Mouse (Mus musculus) CH12.LX (cell line): ENCODE results near the gene Trim15. TPM values are rescaled to one million over a fixed set of nuclear protein-coding genes. Genes with fewer than 3 reads are reported as not detected.

Experiments
- DNase-seq: peaks from one replicate; pipeline ENCODE4 v3.0.0-alpha.2; 2013; ENCODE audit errors: extremely low read depth
- H3K27ac ChIP-seq: 2 replicates; pipeline ENCODE4 v1.5.1; 2012; ENCODE audit warnings: low read depth, mild to moderate bottlenecking, control low read depth, moderate library complexity; ENCODE audit not compliant: insufficient read depth
- H3K27me3 ChIP-seq: replicated peaks from 2 replicates; pipeline ENCODE3; 2012; ENCODE audit warnings: inconsistent platforms
- H3K36me3 ChIP-seq, 2 experiments: replicated peaks in 1 of 2; 2 replicates each; pipeline versions ENCODE3 to v1.6.1; 2012; ENCODE audit warnings: inconsistent platforms in 1 of 2, low read length in 1 of 2, mild to moderate bottlenecking in 1 of 2, mixed read lengths in 1 of 2, moderate library complexity in 1 of 2; ENCODE audit not compliant: control insufficient read depth in 1 of 2, insufficient read depth in 1 of 2
- H3K4me1 ChIP-seq, 2 experiments: 2 replicates each; pipeline ENCODE4 v1.6.1; 2012; ENCODE audit warnings: inconsistent platforms in 1 of 2, moderate library complexity in 1 of 2; ENCODE audit not compliant: insufficient read depth in 2 of 2, control insufficient read depth in 1 of 2
- H3K4me2 ChIP-seq: 2 replicates; pipeline ENCODE4 v1.6.1; 2012; ENCODE audit warnings: low read depth, mild to moderate bottlenecking, control low read depth; ENCODE audit not compliant: poor library complexity, insufficient read depth, severe bottlenecking
- H3K4me3 ChIP-seq, 3 experiments: fragments of 150-350 bp in 1 of 3; sonication (generic) in 1 of 3; replicated peaks in 1 of 3; 2 replicates each; pipeline versions ENCODE3 to v1.5.1; 2011 to 2012; ENCODE audit warnings: low read depth in 2 of 3, low read length in 2 of 3, mild to moderate bottlenecking in 2 of 3, moderate library complexity in 2 of 3, control low read depth in 1 of 3, improper control_type of control experiment in 1 of 3, inconsistent platforms in 1 of 3, mixed read lengths in 1 of 3; ENCODE audit not compliant: poor library complexity in 1 of 3
- H3K79me2 ChIP-seq: replicated peaks from 2 replicates; pipeline ENCODE4 v1.6.1; 2012; ENCODE audit warnings: mild to moderate bottlenecking, moderate library complexity; ENCODE audit not compliant: control insufficient read depth, poor library complexity, insufficient read depth, severe bottlenecking; ENCODE audit errors: extremely low read depth
- H3K9ac ChIP-seq: 2 replicates; pipeline ENCODE4 v1.6.1; 2012; ENCODE audit warnings: low read depth, mild to moderate bottlenecking, control low read depth, moderate library complexity; ENCODE audit not compliant: insufficient read depth
- H3K9me3 ChIP-seq: replicated peaks from 2 replicates; pipeline ENCODE3; 2012; ENCODE audit warnings: low read length, inconsistent platforms, mixed read lengths
- BHLHE40 ChIP-seq: IDR thresholded peaks from 2 replicates; pipeline ENCODE4 v1.6.1; 2011; ENCODE audit warnings: mild to moderate bottlenecking, low read depth, low read length, improper control_type of control experiment
- CHD2 ChIP-seq: IDR thresholded peaks from 2 replicates; pipeline ENCODE4 v1.6.1; 2011; ENCODE audit warnings: low read length, improper control_type of control experiment
- ELF1 ChIP-seq: IDR thresholded peaks from 2 replicates; pipeline ENCODE4 v1.6.1; 2014; ENCODE audit warnings: low read depth, mild to moderate bottlenecking, inconsistent platforms, low read length, improper control_type of control experiment
- GABPA ChIP-seq: IDR thresholded peaks from 2 replicates; pipeline ENCODE4 v1.6.1; 2012; ENCODE audit warnings: low read depth, low read length, improper control_type of control experiment, inconsistent platforms; ENCODE audit not compliant: insufficient replicate concordance
- IRF4 ChIP-seq: IDR thresholded peaks from 2 replicates; pipeline ENCODE4 v1.6.1; 2014; ENCODE audit warnings: low read depth, mild to moderate bottlenecking, inconsistent platforms, low read length, improper control_type of control experiment
- JUN ChIP-seq: IDR thresholded peaks from 2 replicates; pipeline ENCODE4 v1.6.1; 2011; ENCODE audit warnings: low read depth, mild to moderate bottlenecking, low read length, improper control_type of control experiment, moderate library complexity; ENCODE audit not compliant: insufficient read depth
- KAT2A ChIP-seq: IDR thresholded peaks from 2 replicates; pipeline ENCODE4 v1.6.1; 2012; ENCODE audit warnings: low read length, improper control_type of control experiment, inconsistent platforms; ENCODE audit not compliant: insufficient replicate concordance
- MAZ ChIP-seq: IDR thresholded peaks from 2 replicates; pipeline ENCODE4 v1.6.1; 2012; ENCODE audit warnings: low read depth, mild to moderate bottlenecking, inconsistent platforms, low read length, improper control_type of control experiment, moderate library complexity
- MYC ChIP-seq: IDR thresholded peaks from 2 replicates; pipeline ENCODE4 v1.6.1; 2011; ENCODE audit warnings: low read depth, mild to moderate bottlenecking, improper control_type of control experiment, low read length
- NELFE ChIP-seq: IDR thresholded peaks from 2 replicates; pipeline ENCODE4 v1.6.1; 2011; ENCODE audit warnings: low read depth, low read length, improper control_type of control experiment
- NRF1 ChIP-seq: IDR thresholded peaks from 2 replicates; pipeline ENCODE4 v1.6.1; 2014; ENCODE audit warnings: low read depth, mild to moderate bottlenecking, inconsistent platforms, low read length, improper control_type of control experiment, moderate library complexity
- PAX5 ChIP-seq: IDR thresholded peaks from 2 replicates; pipeline ENCODE4 v1.6.1; 2012; ENCODE audit warnings: low read length, inconsistent platforms, mixed read lengths
- POLR2A ChIP-seq: IDR thresholded peaks from 2 replicates; pipeline ENCODE4 v1.6.1; 2011; ENCODE audit warnings: low read depth, mild to moderate bottlenecking, improper control_type of control experiment, low read length
- POLR2AphosphoS2 ChIP-seq: IDR thresholded peaks from 2 replicates; pipeline ENCODE4 v1.6.1; 2011; ENCODE audit warnings: low read depth, low read length, improper control_type of control experiment
- RAD21 ChIP-seq: IDR thresholded peaks from 2 replicates; pipeline ENCODE4 v1.6.1; 2011; ENCODE audit warnings: low read depth, mild to moderate bottlenecking, low read length, improper control_type of control experiment, moderate library complexity
- SIN3A ChIP-seq: IDR thresholded peaks from 2 replicates; pipeline ENCODE4 v1.6.1; 2012; ENCODE audit warnings: low read length, improper control_type of control experiment, inconsistent platforms
- TCF12 ChIP-seq: IDR thresholded peaks from 2 replicates; pipeline ENCODE4 v1.6.1; 2014; ENCODE audit warnings: low read depth, mild to moderate bottlenecking, inconsistent platforms, low read length, improper control_type of control experiment
- UBTF ChIP-seq: IDR thresholded peaks from 2 replicates; pipeline ENCODE4 v1.6.1; 2012; ENCODE audit warnings: low read depth, mild to moderate bottlenecking, inconsistent platforms, low read length, improper control_type of control experiment, moderate library complexity
- USF1 ChIP-seq: IDR thresholded peaks from 2 replicates; pipeline ENCODE4 v1.6.1; 2014; ENCODE audit warnings: low read depth, mild to moderate bottlenecking, inconsistent platforms, low read length, improper control_type of control experiment
- USF2 ChIP-seq: conservative IDR thresholded peaks from 2 replicates; pipeline ENCODE4 v1.6.1; 2011; ENCODE audit warnings: low read depth, low read length, improper control_type of control experiment
- ZC3H11A ChIP-seq: IDR thresholded peaks from 2 replicates; pipeline ENCODE4 v1.6.1; 2012; ENCODE audit warnings: low read depth, mild to moderate bottlenecking, inconsistent platforms, low read length, improper control_type of control experiment
- dilution Hi-C: fragments of 300-500 bp; cut with MboI; formaldehyde crosslinking; loops from 2 replicates; pipeline ENCODE4 v1.14.3; 2020; ENCODE audit warnings: low sequenced_read_pairs; ENCODE audit not compliant: extremely low pct_unique_long_range_greater_than_20kb, extremely low pct_ligation_motif_present
- in situ Hi-C: fragments of 300-500 bp; cut with MboI; formaldehyde crosslinking; loops from 3 replicates; pipeline ENCODE4 v1.14.3; 2019; ENCODE audit warnings: low sequenced_read_pairs, low pct_ligation_motif_present, low pct_unique_long_range_greater_than_20kb, mixed read lengths
- polyA plus RNA-seq: library from polyadenylated mRNA; unstranded; fragments of >175 nt; gene quantifications from 2 replicates; pipeline ENCODE4 v1.2.1, GENCODE M21; 2012; ENCODE audit warnings: low read depth; ENCODE audit not compliant: insufficient read length
- total RNA-seq, 2 experiments: library from RNA; depleted of rRNA; stranded (reverse); fragments of 300-350 nt in 1 of 2; fragments of >200 nt in 1 of 2; gene quantifications; 2 replicates each; pipeline ENCODE4 v1.2.3; 2012 to 2014

The Trim15 gene
- total and polyA plus RNA-seq, 3 experiments = not detected

DNA sequence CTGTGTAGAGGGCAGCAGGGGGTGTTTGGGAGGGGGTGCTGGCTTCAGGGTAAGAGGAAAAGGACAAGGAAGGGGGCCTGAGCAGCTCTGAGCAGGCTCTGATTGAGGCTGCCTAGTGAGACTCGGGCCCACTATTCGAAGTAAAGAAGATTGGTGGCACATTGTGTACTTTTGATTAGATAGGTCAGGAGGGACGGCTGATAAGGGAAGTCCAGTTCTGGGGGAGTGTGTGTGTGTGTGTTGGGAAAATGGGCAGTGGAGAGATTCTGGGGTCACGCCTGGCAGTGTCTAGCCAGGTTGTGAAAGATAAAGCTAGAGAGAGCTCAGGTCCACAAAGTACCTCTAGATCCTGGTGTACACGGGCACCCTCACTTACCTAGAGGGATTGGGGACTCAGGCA is 15.4 kb downstream of the Trim15 start:
- in situ Hi-C loops = no loop called here
- H3K4me2 ChIP-seq = no peak overlapping the region
- DNase-seq = no peak
- no peak for TF ChIP-seq KAT2A
- TF ChIP-seq ELF1 = no peak
- TF ChIP-seq IRF4 = no peak
- no peak for TF ChIP-seq USF1
- TF ChIP-seq RAD21 = no peak
- TF ChIP-seq BHLHE40 = no peak
- TF ChIP-seq TCF12 = no peak
- TF ChIP-seq ZC3H11A = no peak
- no peak overlapping the region for H3K9ac ChIP-seq
- H3K36me3 ChIP-seq = peaks cover 44 to 83% of the 10 kb centered on the region in 2 experiments
- no peaks in the 10 kb centered on the region for H3K27me3 ChIP-seq
- peaks cover 0 to 9% of the 10 kb centered on the region in 2 experiments; a peak in 1 of 4 replicates for H3K4me1 ChIP-seq
- no peaks in the 10 kb centered on the region; the same call in 1 of the 2 replicates for H3K79me2 ChIP-seq
- no peaks in the 10 kb centered on the region for H3K9me3 ChIP-seq
- H3K27ac ChIP-seq = no peak overlapping the region
- no peak overlapping the region for H3K4me3 ChIP-seq
- dilution Hi-C loops = no loop called here

DNA sequence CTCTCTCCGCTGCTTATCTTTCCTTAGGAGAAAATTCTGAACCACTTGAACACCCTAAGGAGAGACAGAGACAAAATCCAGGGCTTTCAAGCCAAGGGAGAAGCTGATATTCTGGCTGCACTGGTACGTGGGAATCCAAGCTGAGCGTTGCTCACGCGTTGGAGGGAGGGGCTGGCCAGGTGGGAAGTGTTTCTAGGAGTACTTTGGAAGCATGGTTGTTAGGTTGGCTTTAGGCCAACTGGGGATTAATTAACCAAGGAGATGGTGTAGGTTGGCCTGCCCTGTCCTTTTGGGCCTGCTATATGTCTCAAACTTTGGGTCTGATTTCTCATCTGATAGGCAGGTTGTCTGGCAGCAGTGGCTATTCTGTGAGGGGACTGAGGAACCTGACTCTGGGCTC is 15.8 kb downstream of the Trim15 start:
- dilution Hi-C loops = no loop called here
- H3K4me1 ChIP-seq = peaks cover 0 to 9% of the 10 kb centered on the region in 2 experiments; a peak in 1 of 4 replicates
- in situ Hi-C loops = no loop called here
- no peaks in the 10 kb centered on the region for H3K27me3 ChIP-seq
- TF ChIP-seq USF2 (no peak), USF1 (no peak), NRF1 (no peak), NELFE (no peak), MYC (no peak), ELF1 (no peak), JUN (no peak)
- no peak for DNase-seq
- H3K79me2 ChIP-seq = no peaks in the 10 kb centered on the region; the same call in 1 of the 2 replicates
- H3K4me3 ChIP-seq = no peak overlapping the region
- H3K36me3 ChIP-seq = peaks cover 42 to 82% of the 10 kb centered on the region in 2 experiments
- no peak overlapping the region for H3K27ac ChIP-seq
- no peaks in the 10 kb centered on the region for H3K9me3 ChIP-seq
- H3K4me2 ChIP-seq = no peak overlapping the region
- H3K9ac ChIP-seq = no peak overlapping the region

DNA sequence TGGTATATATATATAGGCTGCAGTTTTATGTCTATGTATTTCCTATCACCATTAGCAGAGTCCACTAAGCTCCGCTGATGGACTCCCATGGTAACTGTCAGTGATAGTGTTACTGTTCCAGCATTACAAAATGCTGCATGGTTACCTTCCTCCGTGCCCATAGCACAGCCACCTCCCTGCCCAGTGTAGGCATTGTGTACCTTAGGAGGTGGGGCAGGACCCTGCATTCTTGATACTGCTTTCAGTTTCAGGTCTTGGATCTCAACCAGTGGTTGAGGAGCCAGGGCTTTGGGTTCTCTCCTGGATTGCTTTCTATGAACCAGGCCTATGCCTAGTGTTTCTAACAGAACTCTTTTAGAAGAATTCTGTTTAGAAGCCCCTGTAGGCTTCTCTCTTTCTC is 17.0 kb downstream of the Trim15 start:
- no peak overlapping the region for H3K4me2 ChIP-seq
- DNase-seq = no peak
- no peaks in the 10 kb centered on the region; the same call in 1 of the 2 replicates for H3K79me2 ChIP-seq
- no peak overlapping the region for H3K27ac ChIP-seq
- peaks cover 38 to 82% of the 10 kb centered on the region in 2 experiments for H3K36me3 ChIP-seq
- TF ChIP-seq MAZ = no peak
- no peak for TF ChIP-seq TCF12
- TF ChIP-seq UBTF = no peak
- no peak for TF ChIP-seq GABPA
- no peak for TF ChIP-seq USF1
- TF ChIP-seq ELF1 = no peak
- TF ChIP-seq PAX5 = no peak
- no peak for TF ChIP-seq SIN3A
- no peak for TF ChIP-seq NELFE
- no peak for TF ChIP-seq POLR2A
- no peak for TF ChIP-seq POLR2AphosphoS2
- TF ChIP-seq CHD2 = no peak
- in situ Hi-C loops (no loop called here), dilution Hi-C loops (no loop called here)
- no peak overlapping the region for H3K4me3 ChIP-seq
- no peaks in the 10 kb centered on the region for H3K9me3 ChIP-seq
- H3K4me1 ChIP-seq = peaks cover 0 to 17% of the 10 kb centered on the region in 2 experiments; a peak in 1 of 4 replicates
- no peaks in the 10 kb centered on the region for H3K27me3 ChIP-seq
- no peak overlapping the region for H3K9ac ChIP-seq
